Mouse (Mus musculus): ENCODE results near the gene Ddx27.

Gene Ddx27

GRCm38 (mm10) chr2:167030507-167030906 lies 15.5 kb downstream of the Ddx27 start:
- no peak for DNase-seq

- no peak for DNase-seq
Observed at GRCm38 (mm10) chr2:167037710-167038109, 22.7 kb downstream of the Ddx27 start.

GRCm38 (mm10) chr2:167038297-167038696 lies 23.3 kb downstream of the Ddx27 start:
- DNase-seq: no peak

GRCm38 (mm10) chr2:167038716-167039115 lies 23.7 kb downstream of the Ddx27 start:
- no peak for DNase-seq

- DNase-seq: no peak
Observed at GRCm38 (mm10) chr2:167039386-167039785, 24.4 kb downstream of the Ddx27 start.

GRCm38 (mm10) chr2:167043400-167044121 lies 28.6 kb downstream of the Ddx27 start:
- DNase-seq: no peak

- no peak for DNase-seq
Observed at GRCm38 (mm10) chr2:167048223-167048622, 33.2 kb downstream of the Ddx27 start.

GRCm38 (mm10) chr2:167048698-167049358 lies 33.8 kb downstream of the Ddx27 start:
- DNase-seq: no peak

- no peak for DNase-seq
Observed at GRCm38 (mm10) chr2:167053127-167053844, 38.3 kb downstream of the Ddx27 start.

GRCm38 (mm10) chr2:167055386-167055785 lies 40.4 kb downstream of the Ddx27 start:
- no peak for DNase-seq

GRCm38 (mm10) chr2:167056210-167056941 lies 41.4 kb downstream of the Ddx27 start:
- no peak for DNase-seq

GRCm38 (mm10) chr2:167056942-167057323 lies 41.9 kb downstream of the Ddx27 start:
- DNase-seq: no peak

- DNase-seq: no peak
Observed at GRCm38 (mm10) chr2:167058201-167058600, 43.2 kb downstream of the Ddx27 start.

GRCm38 (mm10) chr2:167058814-167059387 lies 43.9 kb downstream of the Ddx27 start:
- no peak for DNase-seq

- DNase-seq: no peak
Observed at GRCm38 (mm10) chr2:167059536-167059935, 44.5 kb downstream of the Ddx27 start.

GRCm38 (mm10) chr2:167059960-167060359 lies 45.0 kb downstream of the Ddx27 start:
- no peak for DNase-seq

- no peak for DNase-seq
Observed at GRCm38 (mm10) chr2:167060360-167060759, 45.4 kb downstream of the Ddx27 start.

- no peak for DNase-seq
Observed at GRCm38 (mm10) chr2:167060761-167061160, 45.8 kb downstream of the Ddx27 start.

- DNase-seq: no peak
Observed at GRCm38 (mm10) chr2:167061381-167062034, 46.5 kb downstream of the Ddx27 start.

GRCm38 (mm10) chr2:167062497-167062911 lies 47.5 kb downstream of the Ddx27 start:
- DNase-seq: peak; percentile 96

GRCm38 (mm10) chr2:167062965-167063880 lies 48.2 kb downstream of the Ddx27 start, which contains the start of gene Znfx1:
Gene Znfx1, minus strand, starts transcription at chr2:167063015.
- DNase-seq: peak; percentile 97 to 98
